Mouse (Mus musculus): ENCODE data around the gene Tcf3.

Gene Tcf3

GRCm38 (mm10) chr10:80436276-80436675 lies 2.8 kb upstream of the Tcf3 start:
- DNase-seq, result peak; percentile 79

- peak; percentile 45 for DNase-seq
Observed at GRCm38 (mm10) chr10:80435764-80436163, 2.3 kb upstream of the Tcf3 start.

- no peak for DNase-seq
Observed at GRCm38 (mm10) chr10:80434823-80435222, 1.4 kb upstream of the Tcf3 start.

GRCm38 (mm10) chr10:80434233-80434592 lies 766 bp upstream of the Tcf3 start:
- DNase-seq, result no peak

- peak; percentile 81 for DNase-seq
Observed at GRCm38 (mm10) chr10:80432936-80433512, 423 bp downstream of the Tcf3 start.

- DNase-seq, result no peak
Observed at GRCm38 (mm10) chr10:80432387-80432785, 1.1 kb downstream of the Tcf3 start.

- peak; percentile 72 for DNase-seq
Observed at GRCm38 (mm10) chr10:80431570-80432386, 1.7 kb downstream of the Tcf3 start.

GRCm38 (mm10) chr10:80430375-80430980 lies 3.0 kb downstream of the Tcf3 start:
- DNase-seq, result peak; percentile 54

- no peak for DNase-seq
Observed at GRCm38 (mm10) chr10:80429800-80430199, 3.6 kb downstream of the Tcf3 start.

- DNase-seq, result no peak
Observed at GRCm38 (mm10) chr10:80425041-80425440, 8.4 kb downstream of the Tcf3 start.

GRCm38 (mm10) chr10:80423562-80423961 lies 9.9 kb downstream of the Tcf3 start:
- DNase-seq, result peak; percentile 63

GRCm38 (mm10) chr10:80421651-80422472 lies 11.6 kb downstream of the Tcf3 start:
- no peak for DNase-seq

- no peak for DNase-seq
Observed at GRCm38 (mm10) chr10:80421208-80421607, 12.2 kb downstream of the Tcf3 start.

GRCm38 (mm10) chr10:80420729-80421128 lies 12.7 kb downstream of the Tcf3 start:
- no peak for DNase-seq

GRCm38 (mm10) chr10:80419419-80419818 lies 14.0 kb downstream of the Tcf3 start:
- DNase-seq, result no peak

GRCm38 (mm10) chr10:80418311-80418710 lies 15.1 kb downstream of the Tcf3 start:
- DNase-seq, result no peak

GRCm38 (mm10) chr10:80417841-80418240 lies 15.6 kb downstream of the Tcf3 start:
- no peak for DNase-seq

GRCm38 (mm10) chr10:80417371-80417770 lies 16.1 kb downstream of the Tcf3 start:
- no peak for DNase-seq

- no peak for DNase-seq
Observed at GRCm38 (mm10) chr10:80415566-80415965, 17.9 kb downstream of the Tcf3 start.

- DNase-seq, result no peak
Observed at GRCm38 (mm10) chr10:80412656-80413541, 20.5 kb downstream of the Tcf3 start.

GRCm38 (mm10) chr10:80407924-80408323 lies 25.5 kb downstream of the Tcf3 start:
- no peak for DNase-seq

Measured in thymus, postnatal 4 days (tissue).